Mouse (Mus musculus) ovary, adult 18-20 months (tissue): Measurements from ENCODE around the gene Gapvd1.

ENCODE experiments used
- DNase-seq: peaks from one replicate; pipeline ENCODE4 v3.0.0; 2022; ENCODE audit warnings: low spot score, mixed read lengths

Gene Gapvd1

DNA sequence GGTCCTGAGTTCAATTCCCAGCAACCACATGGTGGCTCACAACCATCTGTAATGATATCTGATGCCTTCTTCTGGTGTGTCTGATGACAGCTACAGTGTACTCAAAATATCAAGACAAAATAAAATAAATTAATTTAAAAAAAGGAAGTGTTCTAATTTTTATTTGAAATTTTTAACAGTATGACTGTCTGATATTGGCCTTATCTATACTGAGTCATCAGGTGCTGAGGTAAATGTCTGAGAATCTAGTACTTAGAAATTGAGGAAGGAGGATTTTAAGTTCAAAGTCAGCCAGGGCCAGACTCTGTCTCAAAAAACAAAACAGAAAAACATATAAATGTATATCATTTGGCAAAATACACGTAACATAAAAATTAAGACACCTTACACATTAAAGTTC is 46.4 kb downstream of the Gapvd1 start:
- no peak for DNase-seq

GRCm38 (mm10) chr2:34696592-34696991 is 58.4 kb downstream of the Gapvd1 start:
- no peak for DNase-seq

GRCm38 (mm10) chr2:34692861-34693260 is 62.2 kb downstream of the Gapvd1 start:
- DNase-seq: no peak

- no peak for DNase-seq
These were observed 70.8 kb downstream of the Gapvd1 start for GRCm38 (mm10) chr2:34684076-34684870.

DNA sequence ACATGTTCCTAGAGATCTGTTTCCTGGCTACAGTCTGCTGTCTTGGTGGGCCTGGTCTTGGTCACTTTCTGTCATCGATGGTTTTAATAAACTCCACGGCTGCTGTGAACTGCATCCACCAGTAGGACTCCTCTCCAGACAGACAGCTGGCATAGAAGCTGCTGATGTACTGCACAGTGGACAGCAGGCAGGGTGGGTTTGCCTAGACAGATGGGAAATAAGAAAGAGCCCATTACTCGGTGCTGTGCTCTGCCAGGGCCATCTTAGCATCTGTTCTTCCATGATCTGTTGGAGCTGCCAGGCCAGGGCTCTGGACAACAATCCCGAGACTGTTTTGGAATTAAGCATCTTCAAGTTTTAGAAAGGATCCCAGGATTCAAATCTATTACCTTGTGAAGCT is 77.1 kb downstream of the Gapvd1 start:
- no peak for DNase-seq

- no peak for DNase-seq
These were observed 78.0 kb downstream of the Gapvd1 start for GRCm38 (mm10) chr2:34677061-34677460.

DNA sequence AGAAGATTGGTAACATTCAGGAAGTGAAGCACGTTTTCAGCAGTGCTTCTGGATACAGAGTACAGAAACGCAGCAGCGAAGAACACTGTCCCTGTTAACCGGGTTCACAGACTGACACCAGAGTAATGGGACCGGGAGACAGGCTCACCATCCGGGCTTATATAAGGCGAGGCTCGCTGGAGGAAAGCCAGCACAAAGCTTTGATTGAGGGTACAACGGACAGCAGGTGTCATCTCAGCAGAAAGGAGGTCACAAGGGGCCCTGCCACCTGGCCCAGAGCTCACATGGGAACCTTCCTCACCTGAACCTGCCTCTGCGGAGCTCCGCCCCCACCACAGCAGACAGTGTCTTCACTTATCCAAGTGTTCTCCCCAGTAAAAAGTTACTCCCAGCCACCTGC is 81.2 kb downstream of the Gapvd1 start:
- no peak for DNase-seq

- peak; percentile 10 for DNase-seq
These were observed 83.5 kb downstream of the Gapvd1 start for GRCm38 (mm10) chr2:34671385-34672026.

- DNase-seq: no peak
These were observed 84.6 kb downstream of the Gapvd1 start for GRCm38 (mm10) chr2:34670470-34670869.

GRCm38 (mm10) chr2:34669203-34669746 is 85.8 kb downstream of the Gapvd1 start:
- DNase-seq: no peak

DNA sequence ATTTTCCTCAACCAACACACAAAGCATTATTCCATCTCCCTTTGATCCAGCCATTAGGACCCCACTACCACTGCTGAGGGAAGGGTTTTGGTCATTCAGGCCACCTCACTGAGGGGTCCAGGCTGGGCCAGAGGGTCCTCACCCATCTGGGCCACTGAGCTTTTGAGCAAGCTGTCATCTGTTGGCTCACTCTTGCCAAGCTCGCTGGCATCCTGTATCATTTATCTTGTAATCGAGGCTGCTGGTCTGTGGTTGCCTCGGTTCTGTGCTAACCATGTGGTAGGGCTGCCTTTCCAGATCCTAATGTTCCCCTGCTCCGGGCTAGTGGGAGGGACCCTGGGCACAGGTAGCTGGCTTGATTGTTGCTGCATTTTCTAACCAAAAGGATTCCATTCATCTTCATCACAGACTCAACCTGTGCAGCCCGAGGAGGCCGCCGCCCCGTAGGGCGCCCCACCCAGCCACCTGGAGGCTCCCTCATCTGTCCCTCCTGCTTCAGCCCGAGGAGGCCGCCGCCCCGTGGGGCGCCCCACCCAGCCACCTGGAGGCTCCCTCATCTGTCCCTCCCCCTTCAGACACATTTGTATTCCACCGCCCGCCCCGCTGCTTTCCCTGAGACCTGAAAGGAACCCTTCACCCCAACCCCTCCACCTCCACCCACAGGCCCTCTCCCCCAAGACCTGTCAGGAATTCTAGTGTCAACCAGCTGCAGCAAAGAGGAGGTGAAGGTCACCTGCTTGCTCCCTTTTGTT is 86.4 kb downstream of the Gapvd1 start:
- no peak for DNase-seq

DNA sequence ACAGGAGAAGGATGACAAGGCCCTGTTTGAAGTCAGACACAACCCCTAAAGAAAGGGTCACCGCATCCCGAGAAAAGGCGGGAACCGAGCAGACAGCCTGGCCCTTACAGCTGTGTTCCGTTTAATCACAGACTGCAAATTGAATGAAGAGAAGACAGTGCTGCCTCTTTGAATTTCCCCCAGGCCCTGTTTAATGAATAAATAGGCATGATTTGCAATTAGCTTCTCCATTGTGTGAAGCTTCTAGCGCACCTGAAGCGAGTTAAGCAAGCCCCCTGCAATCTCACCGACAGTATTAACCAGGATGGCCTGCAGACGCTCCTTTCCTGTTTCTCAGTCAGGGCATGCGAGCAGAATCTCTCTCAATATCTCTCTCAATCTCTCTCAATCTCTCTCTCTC is 87.2 kb downstream of the Gapvd1 start:
- DNase-seq: no peak

- no peak for DNase-seq
These were observed 107.6 kb downstream of the Gapvd1 start for GRCm38 (mm10) chr2:34647410-34647809.

GRCm38 (mm10) chr2:34646541-34646865 is 108.5 kb downstream of the Gapvd1 start:
- DNase-seq: no peak

DNA sequence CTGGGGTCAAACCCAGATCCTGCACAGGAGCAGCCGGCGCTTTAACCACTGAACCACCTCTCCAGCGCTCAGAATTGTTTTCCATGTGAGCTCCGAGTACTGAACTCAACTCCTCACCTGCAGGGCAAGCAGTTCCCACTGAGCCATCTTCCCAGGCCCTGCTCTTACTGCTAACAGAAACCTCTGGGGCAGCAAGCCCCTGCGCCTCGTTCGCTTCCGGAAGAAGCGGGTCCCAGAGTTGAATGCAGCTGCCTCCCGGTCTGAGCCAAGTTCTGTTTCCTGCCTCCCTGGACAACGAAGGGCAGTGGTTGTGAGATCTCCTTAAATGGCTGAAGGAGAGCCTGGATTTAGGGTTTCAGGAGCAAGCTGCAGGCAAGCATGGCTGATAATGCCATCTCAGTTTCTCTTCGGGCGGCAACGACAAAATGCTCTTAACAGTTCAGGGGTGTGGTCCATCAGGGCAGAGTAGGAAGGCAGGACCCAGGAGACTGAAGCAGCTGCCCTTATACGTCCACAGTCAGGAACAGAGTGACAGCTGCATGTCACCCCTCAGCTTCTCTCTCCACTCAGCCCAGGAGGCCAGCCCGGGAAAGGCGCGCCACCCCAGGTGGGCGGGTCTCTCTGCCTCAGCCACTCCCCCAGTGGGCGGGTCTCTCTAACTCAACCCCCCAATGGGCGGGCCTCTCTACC is 109.0 kb downstream of the Gapvd1 start:
- peak; percentile 39 for DNase-seq

DNA sequence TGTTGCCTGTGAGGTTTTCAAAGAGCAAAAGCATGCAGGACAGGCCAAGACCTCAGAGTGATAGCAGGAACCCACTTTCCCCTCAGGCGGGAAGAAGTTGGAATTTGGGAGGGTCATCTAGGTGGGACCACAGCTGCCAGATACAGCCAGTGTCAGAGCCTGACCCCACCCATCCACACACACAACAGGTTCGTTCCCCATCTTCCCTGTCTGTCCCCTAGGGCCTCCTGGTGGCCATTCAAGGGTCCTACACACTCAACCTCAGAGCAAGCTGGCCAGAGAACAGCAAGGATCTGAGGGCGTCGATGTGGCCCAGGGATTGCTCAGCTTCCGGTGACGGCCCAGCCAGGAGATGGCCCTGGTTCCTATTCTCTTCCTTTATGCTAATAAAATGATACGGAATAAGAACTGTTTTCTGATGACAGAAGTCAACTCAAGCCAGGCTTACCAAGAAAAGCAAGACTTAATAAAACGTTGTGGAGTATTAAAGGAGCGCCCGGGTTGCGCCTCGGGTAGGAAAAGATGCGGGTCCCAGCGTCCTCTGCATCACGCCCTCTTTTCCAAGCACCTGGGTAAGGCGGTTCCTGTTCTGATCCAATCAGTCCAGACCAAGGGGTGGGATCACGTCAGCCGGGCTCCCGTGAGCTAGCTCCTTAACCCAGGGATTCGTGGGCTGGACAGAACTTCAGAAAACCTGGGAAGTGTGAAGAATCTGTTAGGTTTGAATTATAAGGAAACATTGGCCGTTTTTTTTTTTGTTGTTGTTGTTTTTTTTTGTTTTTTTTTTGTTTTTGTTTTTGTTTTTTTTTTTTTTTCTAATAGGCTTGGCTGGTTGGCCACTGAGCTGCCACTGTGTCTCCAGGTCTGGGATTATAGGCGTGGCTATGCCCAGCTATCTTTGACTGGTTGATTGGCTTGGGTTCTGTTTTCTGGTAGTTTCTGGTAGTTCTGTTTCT is 110.2 kb downstream of the Gapvd1 start:
- DNase-seq: no peak

DNA sequence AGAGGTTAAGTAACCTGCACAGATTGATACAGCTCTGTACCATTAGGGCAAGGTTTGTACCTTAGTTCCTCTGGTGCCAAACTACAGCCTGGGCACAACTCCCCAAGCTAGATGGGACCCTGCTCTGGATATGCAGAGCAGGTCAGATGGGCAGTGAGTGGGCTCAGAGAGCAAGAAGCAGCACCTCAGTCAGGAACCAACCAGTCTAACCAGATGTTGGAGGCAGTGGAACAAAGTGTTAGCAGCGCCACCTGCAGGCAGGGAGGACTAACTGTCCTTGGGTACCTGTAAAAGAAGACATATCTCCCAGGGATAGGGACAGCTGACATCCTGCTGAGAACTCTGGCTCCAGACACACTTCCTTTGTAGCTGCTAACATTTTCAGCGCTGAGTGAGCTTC is 112.7 kb downstream of the Gapvd1 start:
- DNase-seq: no peak

DNA sequence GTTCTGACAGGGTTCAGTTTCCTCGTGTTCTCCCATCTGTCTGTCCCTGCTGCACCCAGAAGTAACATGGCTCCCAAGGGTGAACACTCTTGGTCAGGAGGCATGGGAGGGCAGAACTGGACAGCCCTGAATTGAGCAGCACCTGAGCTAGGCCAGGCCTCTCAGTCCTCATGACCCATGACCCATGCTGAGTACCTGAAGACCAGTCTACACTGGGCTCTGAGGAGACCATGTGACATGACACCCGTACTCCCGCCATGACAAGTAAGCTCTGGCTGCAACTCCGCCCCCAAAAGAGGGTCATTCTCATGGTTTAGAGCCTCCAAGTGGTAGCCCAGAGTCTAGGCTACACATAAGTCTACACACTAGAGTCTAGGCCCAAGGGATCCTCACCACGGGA is 115.3 kb downstream of the Gapvd1 start:
- DNase-seq: no peak

GRCm38 (mm10) chr2:34638955-34639650 is 115.9 kb downstream of the Gapvd1 start:
- peak; percentile 75 for DNase-seq
